Mouse (Mus musculus): ENCODE data around the gene Gpatch11. TPM values are rescaled to one million over a fixed set of nuclear protein-coding genes. Genes with fewer than 3 reads are reported as not detected.

Gpatch11 gene
- polyA plus RNA-seq, 1 experiment from 2014 or later, result 36.0 TPM

DNA sequence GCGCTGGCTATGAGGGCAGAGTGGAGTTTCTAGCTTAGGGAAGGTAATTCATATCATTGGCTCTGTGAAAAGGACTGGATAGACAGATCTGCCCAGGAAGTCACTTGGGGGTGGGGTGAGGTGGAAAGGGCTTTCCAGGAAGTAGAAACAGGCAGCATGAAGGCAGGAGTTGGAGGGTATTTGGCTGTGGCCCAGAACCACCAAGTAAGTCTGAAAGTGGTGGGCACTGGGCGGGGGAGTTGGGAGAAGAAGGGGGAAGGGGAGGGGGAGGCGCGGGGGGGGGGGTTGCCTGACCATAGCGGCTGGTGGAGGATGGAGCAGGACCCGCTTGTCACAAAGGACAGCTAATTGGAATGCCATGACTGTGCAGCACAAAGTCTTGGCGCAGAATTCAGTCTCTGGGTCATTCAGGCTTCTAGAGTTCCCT is 46.5 kb downstream of the Gpatch11 start:
- 13% methylated on average over 7 of the region's 7 CpGs for WGBS
- peak; percentile 57 for DNase-seq
- no peak for TF ChIP-seq CTCF (IDR thresholded peaks at IDR 0.05; ENCODE audit: low read depth)
- Histone ChIP-seq H3K27me3 (ENCODE audit: insufficient read depth, low read length) (no peaks in the 10 kb centered on the region), H3K9ac (peak overlapping the region; percentile 78), H3K27ac (ENCODE audit: low read depth) (peak overlapping the region; percentile 77), H3K9me3 (ENCODE audit: low read depth, low read length) (no peaks in the 10 kb centered on the region), H3K4me2 (peak overlapping the region; percentile 68), H3K36me3 (ENCODE audit: insufficient read depth) (peaks cover 6% of the 10 kb centered on the region), H3K4me3 (ENCODE audit: low read depth, low read length) (peak overlapping the region; percentile 61), H3K4me1 (ENCODE audit: insufficient read depth) (peaks cover 3% of the 10 kb centered on the region)
- ATAC-seq (ENCODE audit: insufficient read depth), result peak; percentile 67

DNA sequence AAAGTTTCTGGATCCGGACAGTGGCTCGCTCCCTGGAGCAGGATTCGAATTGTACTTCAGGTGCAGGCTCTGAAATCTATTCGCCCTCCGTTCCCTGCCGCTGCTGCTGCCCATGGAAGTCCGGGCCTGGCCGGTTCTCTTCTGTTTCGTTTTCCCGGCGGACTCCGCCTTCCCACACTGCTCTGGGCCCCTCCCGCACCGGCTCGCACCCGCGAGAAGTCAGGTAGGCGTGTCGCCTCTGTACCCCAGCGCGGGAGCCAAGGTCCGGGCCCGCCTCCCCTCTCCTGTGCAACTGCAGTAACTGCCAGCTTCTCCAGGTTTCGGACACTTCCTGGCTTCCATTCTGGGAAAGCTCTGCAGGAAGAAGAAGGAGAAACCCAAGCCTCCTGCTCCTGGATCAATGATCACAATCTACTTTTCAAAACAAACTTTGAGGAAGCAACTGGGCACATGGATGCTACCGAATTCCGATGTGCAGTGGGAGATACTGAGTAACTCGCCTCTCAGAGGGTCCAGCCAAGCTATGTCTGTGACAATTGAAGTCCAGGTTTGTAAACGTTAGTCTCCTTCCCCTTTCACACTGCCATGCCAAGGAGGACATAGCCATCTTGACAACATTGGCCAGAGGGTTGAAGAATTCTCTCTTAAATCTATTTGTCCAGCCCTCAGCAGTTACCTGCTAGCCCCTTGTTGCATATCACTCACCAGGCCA is 47.2 kb downstream of the Gpatch11 start, which contains the start of gene Eif2ak2:
Gene Eif2ak2 (minus strand): TSS at position 173 of the 712 bp plus-strand sequence.
- DNase-seq, result peak; percentile 89
- Histone ChIP-seq H3K36me3 (ENCODE audit: insufficient read depth) (peaks cover 6% of the 10 kb centered on the region), H3K9me3 (ENCODE audit: low read depth, low read length) (no peaks in the 10 kb centered on the region), H3K4me1 (ENCODE audit: insufficient read depth) (peaks cover 3% of the 10 kb centered on the region), H3K4me2 (peak within 1 kb of the TSS; percentile 68), H3K9ac (peak within 1 kb of the TSS; percentile 78), H3K27me3 (ENCODE audit: insufficient read depth, low read length) (no peaks in the 10 kb centered on the region), H3K4me3 (ENCODE audit: low read depth, low read length) (peak within 1 kb of the TSS; percentile 61), H3K27ac (ENCODE audit: low read depth) (peak within 1 kb of the TSS; percentile 77)
- ATAC-seq (ENCODE audit: insufficient read depth), result peak; percentile 97
- 1% methylated on average over 28 of the region's 28 CpGs for WGBS
- TF ChIP-seq CTCF (IDR thresholded peaks at IDR 0.05; ENCODE audit: low read depth), result no peak

DNA sequence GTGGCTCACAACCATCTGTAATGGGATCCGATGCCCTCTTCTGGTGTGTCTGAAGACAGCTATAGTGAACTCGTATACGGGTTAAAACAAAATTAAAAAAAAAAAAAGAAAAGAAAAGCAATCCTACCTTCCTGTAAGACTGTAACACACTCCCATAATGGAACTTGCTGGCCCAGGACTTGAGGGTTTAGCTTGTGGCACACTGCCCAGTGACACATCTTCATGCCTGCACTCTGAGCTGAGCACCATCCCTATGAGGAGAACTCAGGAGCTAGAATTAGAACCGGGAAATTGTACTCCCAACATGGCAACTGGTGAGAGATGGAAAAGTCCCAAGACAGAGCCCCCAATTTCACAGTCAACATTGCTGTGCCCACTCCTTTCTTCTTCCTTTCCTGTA is 47.9 kb downstream of the Gpatch11 start:
- no peaks in the 10 kb centered on the region for H3K36me3 ChIP-seq (ENCODE audit: insufficient read depth)
- no peaks in the 10 kb centered on the region for H3K9me3 ChIP-seq (ENCODE audit: low read depth, low read length)
- DNase-seq, result no peak
- no peak for ATAC-seq (ENCODE audit: insufficient read depth)
- TF ChIP-seq CTCF (IDR thresholded peaks at IDR 0.05; ENCODE audit: low read depth), result no peak
- peaks cover 3% of the 10 kb centered on the region for H3K4me1 ChIP-seq (ENCODE audit: insufficient read depth)
- no peaks in the 10 kb centered on the region for H3K27me3 ChIP-seq (ENCODE audit: insufficient read depth, low read length)
- H3K27ac ChIP-seq (ENCODE audit: low read depth), result no peak overlapping the region
- no peak overlapping the region for H3K9ac ChIP-seq
- H3K4me3 ChIP-seq (ENCODE audit: low read depth, low read length), result peak overlapping the region; percentile 61; the same call in 1 of the 2 replicates
- WGBS, result 89% methylated on average over 4 of the region's 4 CpGs
- H3K4me2 ChIP-seq, result no peak overlapping the region; the same call in 1 of the 2 replicates

DNA sequence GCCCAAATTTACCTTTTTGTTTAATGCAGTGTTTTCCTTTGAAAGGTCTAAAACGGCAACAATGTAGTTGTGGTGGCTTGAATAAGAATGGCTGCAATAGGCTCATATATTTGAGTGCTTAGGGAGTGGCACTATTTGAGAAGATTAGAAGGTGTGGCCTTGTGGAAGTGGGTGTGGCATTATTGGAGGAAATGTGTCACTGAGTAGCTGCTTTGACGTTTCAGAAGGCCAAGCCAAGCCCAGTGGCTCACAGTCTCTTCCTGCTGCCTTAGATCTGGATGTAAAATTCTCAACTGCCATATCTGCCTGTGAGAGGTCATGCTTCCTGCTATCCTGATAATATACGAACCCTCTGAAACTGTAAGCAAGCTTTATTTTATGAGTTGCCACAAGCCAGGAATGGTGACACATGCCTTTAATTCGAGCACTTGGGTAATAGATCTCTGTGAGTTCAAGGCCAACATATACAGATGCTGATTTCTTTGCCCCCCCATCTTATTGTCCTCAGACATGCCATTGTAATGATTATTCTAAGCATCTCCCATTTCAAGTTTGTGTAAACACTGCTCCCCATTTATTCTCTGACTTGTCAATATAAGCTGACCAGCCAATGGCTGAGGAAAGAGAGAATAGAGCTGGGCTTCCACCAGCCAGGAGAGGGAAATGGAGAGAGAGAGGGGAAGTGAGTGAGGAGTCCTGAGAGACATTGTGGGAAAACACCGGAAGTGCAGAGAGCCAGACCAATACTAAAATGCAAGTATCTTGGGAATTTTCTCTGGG is 50.1 kb downstream of the Gpatch11 start:
- peaks cover 3% of the 10 kb centered on the region for H3K4me1 ChIP-seq (ENCODE audit: insufficient read depth)
- H3K36me3 ChIP-seq (ENCODE audit: insufficient read depth), result no peaks in the 10 kb centered on the region
- no peak overlapping the region for H3K27ac ChIP-seq (ENCODE audit: low read depth)
- WGBS, result 76% methylated on average over 5 of the region's 5 CpGs
- no peak overlapping the region for H3K4me2 ChIP-seq
- no peak for TF ChIP-seq CTCF (IDR thresholded peaks at IDR 0.05; ENCODE audit: low read depth)
- H3K9me3 ChIP-seq (ENCODE audit: low read depth, low read length), result no peaks in the 10 kb centered on the region
- H3K27me3 ChIP-seq (ENCODE audit: insufficient read depth, low read length), result no peaks in the 10 kb centered on the region
- ATAC-seq (ENCODE audit: insufficient read depth) (no peak), DNase-seq (no peak)
- H3K4me3 ChIP-seq (ENCODE audit: low read depth, low read length), result no peak overlapping the region
- no peak overlapping the region for H3K9ac ChIP-seq

DNA sequence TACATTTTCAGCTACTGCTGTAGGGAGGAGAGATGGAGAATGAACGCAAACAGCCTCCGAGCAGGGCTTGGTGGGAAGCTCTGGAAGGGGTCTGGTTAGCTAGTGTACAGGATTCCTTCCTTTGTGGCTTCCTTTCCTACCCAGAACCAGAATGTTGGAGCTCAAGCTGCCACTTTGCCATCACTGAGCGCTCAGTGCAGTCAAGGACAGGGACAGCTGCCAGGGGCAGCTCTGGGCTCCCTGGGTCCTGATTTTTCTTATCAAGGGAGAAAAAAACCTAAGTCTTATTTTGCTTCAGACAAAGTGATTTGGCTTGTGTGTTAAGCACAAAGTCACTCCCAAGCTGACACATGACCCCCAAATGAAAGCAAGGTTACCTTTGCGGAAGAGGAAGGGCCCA is 53.2 kb downstream of the Gpatch11 start:
- H3K36me3 ChIP-seq (ENCODE audit: insufficient read depth), result no peaks in the 10 kb centered on the region
- no peak overlapping the region for H3K4me2 ChIP-seq
- no peaks in the 10 kb centered on the region for H3K27me3 ChIP-seq (ENCODE audit: insufficient read depth, low read length)
- no peaks in the 10 kb centered on the region for H3K9me3 ChIP-seq (ENCODE audit: low read depth, low read length)
- H3K4me3 ChIP-seq (ENCODE audit: low read depth, low read length), result no peak overlapping the region
- H3K9ac ChIP-seq, result no peak overlapping the region
- TF ChIP-seq CTCF (IDR thresholded peaks at IDR 0.05; ENCODE audit: low read depth), result no peak
- DNase-seq, result no peak
- ATAC-seq (ENCODE audit: insufficient read depth), result no peak
- WGBS, result 77% methylated on average over 4 of the region's 4 CpGs
- no peak overlapping the region for H3K27ac ChIP-seq (ENCODE audit: low read depth)
- no peaks in the 10 kb centered on the region for H3K4me1 ChIP-seq (ENCODE audit: insufficient read depth)

DNA sequence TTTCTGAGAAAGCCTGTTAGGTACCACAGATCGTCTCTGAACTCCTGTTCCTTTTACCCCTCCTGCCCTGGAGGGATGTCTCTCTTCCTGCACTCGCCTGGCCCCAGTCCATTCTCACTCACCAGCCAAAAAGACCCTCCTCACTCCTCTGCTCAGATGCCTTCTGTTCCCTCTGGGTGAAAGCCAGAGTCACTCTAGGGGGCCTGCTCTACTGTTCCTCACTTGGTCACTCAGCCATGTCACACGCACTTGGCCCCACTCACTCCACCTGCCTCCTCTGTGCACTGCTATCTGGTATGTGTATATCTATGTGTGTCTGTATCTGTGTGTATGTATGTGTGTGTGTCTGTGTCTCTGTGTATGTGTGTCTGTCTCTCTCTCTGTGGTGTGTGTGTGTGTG is 53.8 kb downstream of the Gpatch11 start:
- WGBS, result 49% methylated on average over 3 of the region's 3 CpGs
- Histone ChIP-seq H3K27me3 (ENCODE audit: insufficient read depth, low read length) (no peaks in the 10 kb centered on the region), H3K4me2 (no peak overlapping the region), H3K9ac (no peak overlapping the region), H3K4me3 (ENCODE audit: low read depth, low read length) (no peak overlapping the region), H3K4me1 (ENCODE audit: insufficient read depth) (no peaks in the 10 kb centered on the region), H3K9me3 (ENCODE audit: low read depth, low read length) (no peaks in the 10 kb centered on the region), H3K36me3 (ENCODE audit: insufficient read depth) (no peaks in the 10 kb centered on the region), H3K27ac (ENCODE audit: low read depth) (no peak overlapping the region)
- TF ChIP-seq CTCF (IDR thresholded peaks at IDR 0.05; ENCODE audit: low read depth), result no peak
- no peak for DNase-seq
- ATAC-seq (ENCODE audit: insufficient read depth), result no peak

DNA sequence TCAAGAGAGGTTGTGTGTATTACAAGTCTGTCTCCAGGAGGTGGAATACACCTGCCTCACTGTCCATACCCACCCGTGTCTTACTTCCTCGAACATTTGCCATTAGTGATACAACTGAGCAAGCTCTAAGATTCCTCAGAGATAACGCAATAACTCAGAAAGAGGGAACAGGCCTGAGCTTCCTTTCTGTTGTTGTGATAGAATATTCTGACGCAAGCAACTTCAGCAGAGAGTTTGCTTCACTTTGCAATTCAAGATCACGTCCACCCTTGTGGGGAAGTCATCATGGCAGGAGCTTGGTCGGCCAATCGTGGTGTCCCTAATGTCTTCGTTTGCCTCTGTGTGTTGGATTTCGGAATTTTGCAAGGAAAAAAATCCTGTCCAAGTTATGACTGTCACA is 55.7 kb downstream of the Gpatch11 start:
- no peak overlapping the region for H3K4me2 ChIP-seq
- no peak for TF ChIP-seq CTCF (IDR thresholded peaks at IDR 0.05; ENCODE audit: low read depth)
- no peaks in the 10 kb centered on the region for H3K27me3 ChIP-seq (ENCODE audit: insufficient read depth, low read length)
- H3K9ac ChIP-seq, result no peak overlapping the region
- H3K9me3 ChIP-seq (ENCODE audit: low read depth, low read length), result no peaks in the 10 kb centered on the region
- H3K4me3 ChIP-seq (ENCODE audit: low read depth, low read length), result no peak overlapping the region
- no peaks in the 10 kb centered on the region for H3K36me3 ChIP-seq (ENCODE audit: insufficient read depth)
- H3K4me1 ChIP-seq (ENCODE audit: insufficient read depth), result no peaks in the 10 kb centered on the region
- no peak for DNase-seq
- 79% methylated on average over 9 of the region's 9 CpGs for WGBS
- H3K27ac ChIP-seq (ENCODE audit: low read depth), result no peak overlapping the region
- no peak for ATAC-seq (ENCODE audit: insufficient read depth)
